Mouse (Mus musculus) lung, adult 2 months (tissue): ENCODE results near the gene Hinfp. TPM values are rescaled to one million over a fixed set of nuclear protein-coding genes. Genes with fewer than 3 reads are reported as not detected.

ENCODE experiments used
- DNase-seq: peaks from one replicate; pipeline ENCODE4 v3.0.0; 2022
- H3K4me1 ChIP-seq: fragments of 200-500 bp; 2 replicates; pipeline ENCODE4 v1.6.1; 2011; ENCODE audit warnings: low read length; ENCODE audit not compliant: control insufficient read depth, insufficient read depth
- H3K4me3 ChIP-seq: fragments of 200-500 bp; replicated peaks from 2 replicates; pipeline ENCODE3; 2011; ENCODE audit warnings: low read depth, mild to moderate bottlenecking, control low read depth, low read length; ENCODE audit errors: extremely low read depth
- CTCF ChIP-seq: fragments of 200-500 bp; IDR thresholded peaks from 2 replicates; pipeline ENCODE4 v1.5.1; 2011; ENCODE audit warnings: mild to moderate bottlenecking, low read length, control low read depth; ENCODE audit not compliant: insufficient read depth
- POLR2A ChIP-seq: fragments of 200-500 bp; IDR thresholded peaks from 2 replicates; pipeline ENCODE4 v1.6.1; 2011; ENCODE audit warnings: low read depth, mild to moderate bottlenecking, control low read depth, low read length, borderline replicate concordance; ENCODE audit errors: extremely low read depth
- WGBS: fragments of 180-500 bp; shearing (Covaris S2); methylation state at CpG from one replicate; pipeline ENCODE4 v1.1.7; 2018; 5-methylcytosine and 5-hydroxymethylcytosine counted together
- polyA plus RNA-seq: library from polyadenylated mRNA; depleted of rRNA; stranded (reverse); fragments of >200 nt; gene quantifications from 2 replicates; pipeline ENCODE4 v1.2.3, GENCODE M21; 2012; rRNA removed

Gene Hinfp
- polyA plus RNA-seq, 1 experiment = 21.3 TPM

- no peak for DNase-seq
- no peaks in the 10 kb centered on the region for H3K4me1 ChIP-seq
- no peak within 1 kb of the TSS for H3K4me3 ChIP-seq
- WGBS = 78% methylated on average over 10 of the region's 10 CpGs
- TF ChIP-seq POLR2A (no peak), CTCF (no peak)
Observed at GRCm38 (mm10) chr9:44251314-44251713, 54.2 kb downstream of the Hinfp start, which contains the start of gene Pdzd3. TSS of gene Pdzd3 (minus strand) at chr9:44251471.

GRCm38 (mm10) chr9:44250445-44250844 lies 55.0 kb downstream of the Hinfp start:
- TF ChIP-seq CTCF (no peak), POLR2A (no peak)
- DNase-seq = no peak
- Histone ChIP-seq H3K4me1 (no peaks in the 10 kb centered on the region), H3K4me3 (no peak overlapping the region)
- WGBS = 61% methylated on average over 4 of the region's 4 CpGs

- H3K4me1 ChIP-seq = no peaks in the 10 kb centered on the region
- 49% methylated on average over 26 of the region's 26 CpGs for WGBS
- no peak overlapping the region for H3K4me3 ChIP-seq
- TF ChIP-seq POLR2A = no peak
- TF ChIP-seq CTCF = peak; percentile 78
- DNase-seq = peak; percentile 31
Observed at GRCm38 (mm10) chr9:44249181-44250146, 56.0 kb downstream of the Hinfp start.

DNA sequence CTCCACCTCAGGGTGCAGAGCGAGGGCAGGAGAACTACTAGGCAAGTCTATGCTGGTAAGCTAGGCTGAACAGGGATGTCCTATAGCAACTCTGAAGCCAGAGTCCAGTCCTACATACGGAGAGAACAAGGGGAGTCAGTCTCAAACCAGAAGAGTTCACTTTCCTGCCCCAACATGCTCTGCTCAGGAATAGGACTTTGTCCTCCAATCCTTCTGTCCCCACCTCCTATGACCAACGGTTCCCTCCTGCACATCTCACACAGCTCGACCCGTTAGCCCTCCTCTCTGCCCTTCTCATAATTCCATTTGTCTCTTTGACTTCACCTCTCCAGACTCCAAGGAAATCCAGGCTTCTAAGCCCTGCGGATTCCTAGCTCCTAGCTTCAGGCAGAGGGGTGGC lies 57.6 kb downstream of the Hinfp start:
- TF ChIP-seq CTCF (no peak), POLR2A (no peak)

DNA sequence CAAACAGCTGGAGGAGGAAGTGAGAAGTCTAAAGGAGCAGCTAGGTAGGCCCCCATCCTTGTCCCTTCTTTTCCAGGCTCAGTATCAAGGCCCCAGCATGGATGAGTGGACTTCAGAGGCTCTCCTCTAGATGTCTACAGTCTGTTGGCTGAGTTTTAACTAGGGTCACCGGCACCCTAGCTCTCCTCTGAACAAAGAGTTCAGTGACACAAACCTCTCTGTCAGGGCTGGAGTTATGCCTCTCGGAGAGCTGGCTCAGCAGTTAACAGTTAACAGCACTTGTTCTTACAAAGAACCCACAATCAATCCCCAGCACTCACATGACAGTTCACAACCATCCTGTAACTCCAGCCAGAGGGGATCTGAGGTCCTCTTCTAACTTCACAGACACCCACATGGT lies 61.9 kb downstream of the Hinfp start:
- Histone ChIP-seq H3K4me3 (no peak overlapping the region), H3K4me1 (no peaks in the 10 kb centered on the region)
- DNase-seq = no peak
- TF ChIP-seq POLR2A = no peak
- TF ChIP-seq CTCF = no peak
- 49% methylated on average over 2 of the region's 2 CpGs for WGBS

More for the DNA sequence above, 57.6 kb downstream of the Hinfp start:
- DNase-seq = no peak
- H3K4me3 ChIP-seq = no peak overlapping the region
- H3K4me1 ChIP-seq = no peaks in the 10 kb centered on the region
- WGBS = 65% methylated on average over 6 of the region's 6 CpGs

Other genes with a start within 250 kb of the Hinfp start
- gene Usp2, start 238.7 kb downstream of the Hinfp start, polyA plus RNA-seq = 5.7 and 9.2 TPM in 2 replicates
- 0.25 and 0.34 TPM in 2 replicates for gene Mfrp, start 203.9 kb downstream of the Hinfp start, polyA plus RNA-seq
- gene C1qtnf5, start 198.4 kb downstream of the Hinfp start, polyA plus RNA-seq = 29.0 and 31.0 TPM in 2 replicates
- 0.27 TPM in 1 of 2 replicates, not detected in the other for gene Gm49380, start 192.2 kb downstream of the Hinfp start, polyA plus RNA-seq
- 24.6 and 25.0 TPM in 2 replicates for gene Rnf26, start 192.2 kb downstream of the Hinfp start, polyA plus RNA-seq
- 170 and 209 TPM in 2 replicates for gene Mcam, start 171.2 kb downstream of the Hinfp start, polyA plus RNA-seq
- gene Cbl, start 71.6 kb downstream of the Hinfp start, polyA plus RNA-seq = 9.0 and 14.2 TPM in 2 replicates
- gene Ccdc153, start 65.0 kb downstream of the Hinfp start, polyA plus RNA-seq = 13.8 and 26.9 TPM in 2 replicates
- gene Pdzd3, start 54.2 kb downstream of the Hinfp start, polyA plus RNA-seq = 0.11 and 0.12 TPM in 2 replicates
- 15.0 and 15.8 TPM in 2 replicates for gene Nlrx1, start 37.1 kb downstream of the Hinfp start, polyA plus RNA-seq
- gene Abcg4, start 17.1 kb downstream of the Hinfp start, polyA plus RNA-seq = 1.7 and 1.9 TPM in 2 replicates
- 77.9 and 88.0 TPM in 2 replicates for gene C2cd2l, start 14.6 kb upstream of the Hinfp start, polyA plus RNA-seq
- 50.0 and 58.7 TPM in 2 replicates for gene Dpagt1, start 20.3 kb upstream of the Hinfp start, polyA plus RNA-seq
- 41.3 and 50.1 TPM in 2 replicates for gene H2afx, start 29.0 kb upstream of the Hinfp start, polyA plus RNA-seq
- 21.8 and 27.7 TPM in 2 replicates for gene Hmbs, start 38.6 kb upstream of the Hinfp start, polyA plus RNA-seq
- gene Vps11, start 56.0 kb upstream of the Hinfp start, polyA plus RNA-seq = 21.6 and 30.2 TPM in 2 replicates
- 43.2 and 49.6 TPM in 2 replicates for gene Hyou1, start 73.8 kb upstream of the Hinfp start, polyA plus RNA-seq
- 20.7 and 29.8 TPM in 2 replicates for gene Slc37a4, start 91.2 kb upstream of the Hinfp start, polyA plus RNA-seq
- 117 and 226 TPM in 2 replicates for gene Rps25, start 101.5 kb upstream of the Hinfp start, polyA plus RNA-seq
- gene Trappc4, start 101.9 kb upstream of the Hinfp start, polyA plus RNA-seq = 42.2 and 43.8 TPM in 2 replicates
- 16.4 and 23.0 TPM in 2 replicates for gene Ccdc84, start 112.9 kb upstream of the Hinfp start, polyA plus RNA-seq
- 0.16 TPM in 1 of 2 replicates, not detected in the other for gene Foxr1, start 135.5 kb upstream of the Hinfp start, polyA plus RNA-seq
- gene Upk2, start 149.3 kb upstream of the Hinfp start, polyA plus RNA-seq = 4.0 and 4.4 TPM in 2 replicates
- gene Bcl9l, start 177.2 kb upstream of the Hinfp start, polyA plus RNA-seq = 69.0 and 70.7 TPM in 2 replicates